Mouse (Mus musculus) brown adipose tissue, adult 24 weeks (tissue): Measurements from ENCODE around the gene Stk32c. TPM values are rescaled to one million over a fixed set of nuclear protein-coding genes. Genes with fewer than 3 reads are reported as not detected.

Experiments used
- H3K27ac ChIP-seq: fragments of 200-500 bp; replicated peaks from 2 replicates; pipeline ENCODE4 v1.5.1; 2012; ENCODE audit warnings: low read depth, mild to moderate bottlenecking, low read length
- H3K4me1 ChIP-seq: fragments of 200-500 bp; 2 replicates; pipeline ENCODE4 v1.6.1; 2012; ENCODE audit warnings: low read length, mixed read lengths; ENCODE audit not compliant: control insufficient read depth, insufficient read depth, insufficient read length
- H3K4me3 ChIP-seq: fragments of 200-500 bp; 2 replicates; pipeline ENCODE4 v1.5.1; 2012; ENCODE audit warnings: low read depth, mild to moderate bottlenecking, low read length, moderate library complexity; ENCODE audit not compliant: insufficient read depth
- polyA plus RNA-seq: library from polyadenylated mRNA; stranded (reverse); fragments of >200 nt; gene quantifications from 2 replicates; pipeline ENCODE4 v1.2.4, GENCODE M21; 2012; ENCODE audit not compliant: missing spikeins, insufficient read depth, insufficient read length

Stk32c gene
- polyA plus RNA-seq, 1 experiment = not detected

GRCm38 (mm10) chr7:139190616-139191015 is 22.5 kb downstream of the Stk32c start:
- Histone ChIP-seq H3K4me1 (no peaks in the 10 kb centered on the region), H3K27ac (no peak overlapping the region), H3K4me3 (no peak overlapping the region)

GRCm38 (mm10) chr7:139188634-139189207 is 24.4 kb downstream of the Stk32c start:
- H3K4me1 ChIP-seq = no peaks in the 10 kb centered on the region
- no peak overlapping the region for H3K27ac ChIP-seq
- H3K4me3 ChIP-seq = peak overlapping the region; percentile 66

GRCm38 (mm10) chr7:139187771-139188633 is 25.1 kb downstream of the Stk32c start:
- Histone ChIP-seq H3K4me1 (no peaks in the 10 kb centered on the region), H3K4me3 (peak overlapping the region; percentile 66), H3K27ac (no peak overlapping the region)

GRCm38 (mm10) chr7:139187277-139187676 is 25.8 kb downstream of the Stk32c start:
- peak overlapping the region; percentile 66 for H3K4me3 ChIP-seq
- H3K4me1 ChIP-seq = no peaks in the 10 kb centered on the region
- no peak overlapping the region for H3K27ac ChIP-seq

GRCm38 (mm10) chr7:139186436-139186835 is 26.7 kb downstream of the Stk32c start:
- no peak overlapping the region for H3K27ac ChIP-seq
- no peaks in the 10 kb centered on the region for H3K4me1 ChIP-seq
- H3K4me3 ChIP-seq = no peak overlapping the region

- Histone ChIP-seq H3K4me3 (no peak overlapping the region), H3K4me1 (no peaks in the 10 kb centered on the region), H3K27ac (no peak overlapping the region)
Measured at GRCm38 (mm10) chr7:139185971-139186370, 27.1 kb downstream of the Stk32c start.

- Histone ChIP-seq H3K4me3 (no peak overlapping the region), H3K4me1 (no peaks in the 10 kb centered on the region), H3K27ac (no peak overlapping the region)
Measured at GRCm38 (mm10) chr7:139184846-139185245, 28.3 kb downstream of the Stk32c start.

- Histone ChIP-seq H3K27ac (no peak overlapping the region), H3K4me3 (no peak overlapping the region), H3K4me1 (no peaks in the 10 kb centered on the region)
Measured at GRCm38 (mm10) chr7:139184396-139184795, 28.7 kb downstream of the Stk32c start.

GRCm38 (mm10) chr7:139180058-139180457 is 33.0 kb downstream of the Stk32c start:
- no peak overlapping the region for H3K4me3 ChIP-seq
- H3K27ac ChIP-seq = no peak overlapping the region
- no peaks in the 10 kb centered on the region for H3K4me1 ChIP-seq

- Histone ChIP-seq H3K4me1 (no peaks in the 10 kb centered on the region), H3K27ac (no peak overlapping the region), H3K4me3 (no peak overlapping the region)
Measured at GRCm38 (mm10) chr7:139179299-139179698, 33.8 kb downstream of the Stk32c start.

- H3K4me1 ChIP-seq = no peaks in the 10 kb centered on the region
Measured at GRCm38 (mm10) chr7:139169143-139169542, 44.0 kb downstream of the Stk32c start.

GRCm38 (mm10) chr7:139164410-139164809 is 48.7 kb downstream of the Stk32c start:
- Histone ChIP-seq H3K4me1 (no peaks in the 10 kb centered on the region), H3K4me3 (no peak overlapping the region), H3K27ac (no peak overlapping the region)

More at GRCm38 (mm10) chr7:139169143-139169542, 44.0 kb downstream of the Stk32c start:
- no peak overlapping the region for H3K27ac ChIP-seq
- H3K4me3 ChIP-seq = no peak overlapping the region

GRCm38 (mm10) chr7:139158956-139159355 is 54.2 kb downstream of the Stk32c start:
- no peak overlapping the region for H3K4me3 ChIP-seq
- no peak overlapping the region for H3K27ac ChIP-seq
- no peaks in the 10 kb centered on the region; the same call in 1 of the 2 replicates for H3K4me1 ChIP-seq

- Histone ChIP-seq H3K4me1 (no peaks in the 10 kb centered on the region; the same call in 1 of the 2 replicates), H3K4me3 (no peak overlapping the region), H3K27ac (no peak overlapping the region)
Measured at GRCm38 (mm10) chr7:139158549-139158948, 54.6 kb downstream of the Stk32c start.

GRCm38 (mm10) chr7:139157541-139157940 is 55.6 kb downstream of the Stk32c start:
- H3K27ac ChIP-seq = no peak overlapping the region
- H3K4me1 ChIP-seq = peaks cover 4% of the 10 kb centered on the region; the same call in 1 of the 2 replicates
- H3K4me3 ChIP-seq = no peak overlapping the region
